Mouse (Mus musculus): ENCODE measurements at regions not wholly inside any gene's neighbourhood (a gene's known extent, or its start where the extent isn't known, plus 50 kb on each side); places are given as distances from the start of the nearest gene placed in this dataset.

DNA sequence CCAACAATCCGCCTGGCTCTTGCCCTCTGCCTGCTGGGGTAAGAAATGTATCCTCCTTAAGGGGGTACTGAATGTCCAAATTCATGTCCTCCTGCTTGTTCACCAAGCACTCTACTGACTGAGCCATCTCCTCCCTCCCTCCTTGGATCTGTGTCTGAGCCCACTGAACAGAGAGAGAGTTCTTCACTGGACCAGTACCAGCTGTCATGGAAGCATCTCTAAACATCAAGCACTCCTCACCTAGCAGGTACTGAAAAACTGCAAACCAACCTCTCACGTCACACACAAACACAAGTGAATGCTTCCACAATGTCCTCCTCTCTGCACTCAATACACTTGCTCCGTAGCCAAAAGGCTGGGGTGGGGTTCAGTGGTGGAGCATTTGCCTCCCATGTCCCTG, 159.4 kb upstream of the Smim15 start:
- TF ChIP-seq TAL1 (IDR thresholded peaks at IDR 0.05; ENCODE audit: low read length), result no peak
- no peak for TF ChIP-seq GATA1 (IDR thresholded peaks at IDR 0.05; ENCODE audit: low read length)
